Comparison of ENCODE assay signal across 21 mouse cellular contexts in the genomic region with DNA sequence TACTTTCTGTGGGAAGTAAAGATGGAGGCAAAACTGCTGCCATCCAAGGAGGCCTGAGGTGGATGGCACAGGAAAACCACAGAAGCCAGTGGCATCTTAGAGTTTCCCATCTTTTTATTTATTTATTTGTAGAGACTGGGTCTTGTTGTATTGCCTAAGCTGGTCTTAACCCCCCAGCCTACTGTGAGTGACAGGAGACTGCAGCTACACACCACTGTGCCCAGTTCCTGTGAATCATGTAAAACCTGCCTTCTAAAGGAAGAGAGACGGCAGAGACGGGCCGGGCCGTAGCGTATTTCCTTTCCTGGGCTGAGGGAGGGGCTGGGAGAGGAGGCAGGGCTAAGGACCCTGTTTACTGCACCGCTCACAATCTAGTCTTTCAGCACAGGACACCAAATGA. TPM values are rescaled to one million over a fixed set of nuclear protein-coding genes. Genes with fewer than 3 reads are reported as not detected.
DNase-seq lines count a peak whose midpoint lies in the region; ATAC-seq lines count a peak whose summit lies in the region.
"Had no signal": no experiment of that assay in that cellular context is flagged by ENCODE, and none has a peak within 500 bp of the region (broad histone marks: within the 10 kb centered on the region; RNA-seq: fewer than 3 reads in every experiment).

No protein-coding gene starts in this region.

- peak; percentile 46 for DNase-seq in heart, adult 11 months
- no peak for DNase-seq in heart, postnatal 4 days
- DNase-seq in thymus, postnatal 14 days: peak; percentile 15
- no peak for DNase-seq in thymus, postnatal 10 days (ENCODE audit: low spot score in 2 of 2)
- DNase-seq in yolk sac, embryonic 10.5 days (ENCODE audit: low spot score): no peak
- DNase-seq: adrenal gland, adult 8-10 months; adrenal gland, postnatal 25 days; B cell, adult 2 months; cerebellum, adult 11-12 months; cerebellum, adult 8-10 months; cerebellum, postnatal 14 days; forebrain, postnatal 0 days; gastrocnemius, adult 2 months; gastrocnemius, postnatal 14 days; heart, adult 2 months; heart, postnatal 14 days had no signal

- ATAC-seq in granulocyte monocyte progenitor cell, adult 5-6 weeks (replicated peaks; ENCODE audit: poor library complexity, severe bottlenecking): 0 out of 2 replicates have a peak, but pooled peaks have one; percentile 3
- ATAC-seq: activated CD4-positive, CD25-positive, alpha-beta regulatory T cell, adult 4 months; forebrain, embryonic 14.5 days; forebrain, postnatal 0 days; intestine, embryonic 15.5 days had no signal

RNA-seq across cellular contexts. Expression of a gene that starts 19.6 kb away (rescaled TPM):
- 1 to 10 TPM; 5.2 to 5.4 TPM for total RNA-seq in heart, postnatal 4 days (2021)
- total RNA-seq in granulocyte monocyte progenitor cell, adult 5-6 weeks (2014; fragmentation: Nextera tagmentation): 7.6 and 17.4 TPM in 2 replicates
- total RNA-seq in granulocyte monocyte progenitor cell, adult 5-6 weeks (2017): 2.9 and 6.9 TPM in 2 replicates
- total RNA-seq: MEL had no signal

RNA-seq across cellular contexts. Expression of a gene that starts 41.2 kb away (rescaled TPM):
- 10 to 100 TPM; 56.8 to 59.6 TPM for total RNA-seq in heart, postnatal 4 days (2021)
- total RNA-seq in granulocyte monocyte progenitor cell, adult 5-6 weeks (2014; fragmentation: Nextera tagmentation): 59.7 and 86.7 TPM in 2 replicates
- 53.3 and 81.5 TPM in 2 replicates for total RNA-seq in granulocyte monocyte progenitor cell, adult 5-6 weeks (2017)

Comparison
In these comparisons a context has a peak if more than half of its experiments do, and no peak if none do; other contexts are left out.
1. DNase-seq: peak in heart, adult 11 months (single experiment) and thymus, postnatal 14 days (single experiment); none in heart, postnatal 4 days (single experiment), thymus, postnatal 10 days (0 of 2) and yolk sac, embryonic 10.5 days (single experiment).